Comparison of ENCODE assay signal across 8 mouse cellular contexts in genomic region chr5:72505740-72506139, GRCm38 (mm10). TPM values are rescaled to one million over a fixed set of nuclear protein-coding genes. Genes with fewer than 3 reads are reported as not detected.
DNase-seq lines count a peak whose midpoint lies in the region; ATAC-seq and TF ChIP-seq lines count a peak whose summit lies in the region.

No protein-coding gene starts in this region.

- peaks cover 11% of the 10 kb centered on the region for H3K4me1 ChIP-seq in heart, postnatal 0 days (ENCODE audit: control insufficient read depth, insufficient read depth)
- H3K4me1 ChIP-seq in midbrain, embryonic 13.5 days (replicated peaks) = peaks cover 14% of the 10 kb centered on the region
- peaks cover 13% of the 10 kb centered on the region; the same call in 1 of the 2 replicates for H3K4me1 ChIP-seq in midbrain, embryonic 16.5 days (ENCODE audit: control insufficient read depth, insufficient read depth, low read length)

- no peak overlapping the region for H3K9ac ChIP-seq in heart, postnatal 0 days (replicated peaks; ENCODE audit: low read depth, low read length)
- H3K9ac ChIP-seq in midbrain, embryonic 13.5 days (replicated peaks) = no peak overlapping the region
- no peak overlapping the region for H3K9ac ChIP-seq in midbrain, embryonic 16.5 days (ENCODE audit: low read depth, low read length)

- no peak for TF ChIP-seq EP300 in heart, postnatal 0 days (IDR thresholded peaks at IDR 0.05; ENCODE audit: low read depth)

- H3K27ac ChIP-seq in heart, postnatal 0 days (ENCODE audit: low read depth) = no peak overlapping the region
- H3K27ac ChIP-seq in midbrain, embryonic 13.5 days = no peak overlapping the region
- no peak overlapping the region for H3K27ac ChIP-seq in midbrain, embryonic 16.5 days (ENCODE audit: low read length)

- 62% methylated on average over 5 of the region's 5 CpGs for WGBS in heart, postnatal 0 days
- 76% methylated on average over 5 of the region's 5 CpGs for WGBS in midbrain, embryonic 13.5 days
- 78% methylated on average over 5 of the region's 5 CpGs for WGBS in midbrain, embryonic 16.5 days

- H3K4me2 ChIP-seq in heart, postnatal 0 days (ENCODE audit: low read depth, low read length) = no peak overlapping the region
- no peak overlapping the region for H3K4me2 ChIP-seq in midbrain, embryonic 13.5 days (replicated peaks)
- H3K4me2 ChIP-seq in midbrain, embryonic 16.5 days (ENCODE audit: low read length) = no peak overlapping the region

- peak; percentile 79 for DNase-seq in heart, postnatal 0 days (ENCODE audit: low spot score)
- DNase-seq in heart, adult 18-20 months = no peak
- DNase-seq in forelimb bud, embryonic 11.5 days (ENCODE audit: low read depth, low spot score) = peak; percentile 30
- peak; percentile 38 for DNase-seq in telencephalon, adult 2 months (ENCODE audit: low read depth, low spot score)
- DNase-seq in gastrocnemius, postnatal 10 days = no peak
- no peak for DNase-seq in frontal cortex, postnatal 25 days (ENCODE audit: low spot score in 2 of 2)

- no peak overlapping the region for H3K4me3 ChIP-seq in heart, postnatal 0 days (ENCODE audit: low read depth, low read length)
- no peak overlapping the region for H3K4me3 ChIP-seq in midbrain, embryonic 13.5 days (replicated peaks)
- no peak overlapping the region for H3K4me3 ChIP-seq in midbrain, embryonic 16.5 days (ENCODE audit: low read depth, low read length)

- no peak for ATAC-seq in heart, postnatal 0 days (ENCODE audit: insufficient read depth, low read depth)
- peak; percentile 55; the same call in 1 of the 2 replicates for ATAC-seq in midbrain, embryonic 13.5 days
- ATAC-seq in midbrain, embryonic 16.5 days = no peak; the same call in 1 of the 2 replicates

- TF ChIP-seq CTCF in heart, postnatal 0 days (IDR thresholded peaks at IDR 0.05; ENCODE audit: low read depth) = peak; percentile 66

- no peaks in the 10 kb centered on the region for H3K9me3 ChIP-seq in heart, postnatal 0 days (replicated peaks; ENCODE audit: control insufficient read depth, low read length)
- H3K9me3 ChIP-seq in midbrain, embryonic 13.5 days = no peaks in the 10 kb centered on the region
- H3K9me3 ChIP-seq in midbrain, embryonic 16.5 days (replicated peaks; ENCODE audit: control insufficient read depth, low read length, poor library complexity, severe bottlenecking) = no peaks in the 10 kb centered on the region

- no peaks in the 10 kb centered on the region for H3K27me3 ChIP-seq in heart, postnatal 0 days (ENCODE audit: control insufficient read depth, insufficient read depth, low read length)
- peaks cover 41% of the 10 kb centered on the region for H3K27me3 ChIP-seq in midbrain, embryonic 13.5 days
- peaks cover 35% of the 10 kb centered on the region for H3K27me3 ChIP-seq in midbrain, embryonic 16.5 days (ENCODE audit: control insufficient read depth, insufficient read depth, low read depth, low read length)

- no peaks in the 10 kb centered on the region for H3K36me3 ChIP-seq in heart, postnatal 0 days (replicated peaks; ENCODE audit: control insufficient read depth, insufficient read depth, low read length)
- H3K36me3 ChIP-seq in midbrain, embryonic 13.5 days = no peaks in the 10 kb centered on the region
- no peaks in the 10 kb centered on the region for H3K36me3 ChIP-seq in midbrain, embryonic 16.5 days (ENCODE audit: control insufficient read depth, insufficient read depth, low read length)

RNA-seq across cellular contexts. Expression of gene Corin, which starts 1.5 kb away (rescaled TPM):
- 64.5 and 102 TPM in 2 replicates for total RNA-seq in heart, postnatal 0 days (2014; rRNA removed; ENCODE audit: low replicate concordance)
- 36.1 and 36.8 TPM in 2 replicates for polyA plus RNA-seq in heart, postnatal 0 days (2015; fragmentation: Nextera tagmentation; extraction: Ambion mirVana)
- total RNA-seq in heart, adult 18-20 months (2021) = 100 to 1,000 TPM; 117 to 153 TPM
- 1.7 and 4.1 TPM in 2 replicates for polyA plus RNA-seq in midbrain, embryonic 13.5 days (2015; fragmentation: Nextera tagmentation; extraction: Ambion mirVana)
- polyA plus RNA-seq in midbrain, embryonic 16.5 days (2015; fragmentation: Nextera tagmentation; extraction: Ambion mirVana) = 0.93 and 1.2 TPM in 2 replicates
- under 1 TPM; 0.66 to 0.84 TPM for total RNA-seq in gastrocnemius, postnatal 10 days (2021)

RNA-seq across cellular contexts. Expression of gene Nfxl1, which starts 53.7 kb away (rescaled TPM):
- 6.3 and 8.4 TPM in 2 replicates for total RNA-seq in heart, postnatal 0 days (2014; rRNA removed; ENCODE audit: low replicate concordance)
- 4.3 and 4.9 TPM in 2 replicates for polyA plus RNA-seq in heart, postnatal 0 days (2015; fragmentation: Nextera tagmentation; extraction: Ambion mirVana)
- 1 to 10 TPM; 3.6 to 4.9 TPM for total RNA-seq in heart, adult 18-20 months (2021)
- polyA plus RNA-seq in midbrain, embryonic 13.5 days (2015; fragmentation: Nextera tagmentation; extraction: Ambion mirVana) = 15.2 and 17.2 TPM in 2 replicates
- polyA plus RNA-seq in midbrain, embryonic 16.5 days (2015; fragmentation: Nextera tagmentation; extraction: Ambion mirVana) = 11.2 and 13.8 TPM in 2 replicates
- 1 to 10 TPM; 5.6 to 9.6 TPM for total RNA-seq in gastrocnemius, postnatal 10 days (2021)

Comparison
In these comparisons a context has a peak if more than half of its experiments do, and no peak if none do; other contexts are left out.
1. DNase-seq: peak in heart, postnatal 0 days (single experiment), forelimb bud, embryonic 11.5 days (single experiment) and telencephalon, adult 2 months (single experiment); none in heart, adult 18-20 months (0 of 2), gastrocnemius, postnatal 10 days (single experiment) and frontal cortex, postnatal 25 days (0 of 2).
2. RNA of gene Corin, which starts 1.5 kb away (total RNA-seq): 117 to 153 TPM in heart, adult 18-20 months and 64.5 to 102 TPM in heart, postnatal 0 days; 0.66 to 0.84 TPM in gastrocnemius, postnatal 10 days; every median in the first group is over 10 times any median in the second.